Mouse (Mus musculus) small intestine, adult 2 months (tissue): ENCODE measurements around the gene Kif2a.

Experiments used
- CTCF ChIP-seq: fragments of 200-500 bp; IDR thresholded peaks from 2 replicates; pipeline ENCODE4 v1.5.1; 2012; ENCODE audit warnings: low read depth, mild to moderate bottlenecking, control low read depth, inconsistent platforms, low read length, moderate library complexity, mixed read lengths; ENCODE audit not compliant: insufficient replicate concordance, insufficient read length; ENCODE audit errors: extremely low read depth
- POLR2A ChIP-seq: fragments of 200-500 bp; IDR thresholded peaks from 2 replicates; pipeline ENCODE4 v1.6.1; 2012; ENCODE audit warnings: low read depth, mild to moderate bottlenecking, control low read depth, inconsistent platforms, low read length, moderate library complexity

DNA sequence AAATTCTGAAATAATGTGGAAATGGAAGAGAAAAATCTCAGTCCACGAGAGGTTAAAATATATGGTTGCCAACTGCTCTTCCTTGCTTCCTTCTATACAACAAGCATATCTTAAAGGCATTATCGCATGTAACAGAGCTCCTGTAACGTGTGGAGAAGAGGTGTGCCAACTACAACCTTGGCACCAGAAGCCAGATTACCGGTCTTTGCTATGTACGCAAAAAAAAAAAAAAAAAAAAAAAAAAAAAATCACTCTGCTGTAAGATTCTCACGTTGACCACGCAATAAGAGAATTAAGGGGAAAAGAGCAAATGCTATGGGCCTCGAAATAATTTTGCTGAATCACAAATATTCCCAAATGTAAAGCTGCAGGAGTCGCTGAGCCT lies 86.1 kb downstream of the Kif2a start:
- TF ChIP-seq CTCF (no peak), POLR2A (no peak)
